Mouse (Mus musculus): ENCODE measurements at regions not wholly inside any gene's neighbourhood (a gene's known extent, or its start where the extent isn't known, plus 50 kb on each side); places are given as distances from the start of the nearest gene placed in this dataset.
"Not testable (repeated sequence)": the region's sequence is repeated elsewhere in the genome, so short reads cannot be mapped to it uniquely, and the experiment has no call there.

- ATAC-seq (replicated peaks; ENCODE audit: low FRiP score) = no peak
These were observed 126.4 kb downstream of the Srek1 start for GRCm38 (mm10) chr13:103648016-103648415.

GRCm38 (mm10) chr13:103646035-103646434, 128.4 kb downstream of the Srek1 start:
- ATAC-seq (replicated peaks; ENCODE audit: low FRiP score) = no peak
- peaks cover 5% of the 10 kb centered on the region; the same call in 1 of the 2 replicates for H3K4me1 ChIP-seq
- no peak overlapping the region for H3K4me2 ChIP-seq
- no peaks in the 10 kb centered on the region for H3K36me3 ChIP-seq
- H3K27ac ChIP-seq = no peak overlapping the region
- WGBS = 41% methylated on average over 4 of the region's 4 CpGs
- H3K9ac ChIP-seq = no peak overlapping the region
- no peaks in the 10 kb centered on the region for H3K27me3 ChIP-seq
- no peak overlapping the region for H3K4me3 ChIP-seq (replicated peaks)
- H3K9me3 ChIP-seq (replicated peaks) = no peaks in the 10 kb centered on the region

More at GRCm38 (mm10) chr13:103648016-103648415, 126.4 kb downstream of the Srek1 start:
- H3K4me2 ChIP-seq = no peak overlapping the region
- no peak overlapping the region for H3K9ac ChIP-seq
- WGBS = 77% methylated on average over 4 of the region's 4 CpGs
- no peak overlapping the region for H3K4me3 ChIP-seq (replicated peaks)
- 0 out of 2 replicates have a peak, but pooled peaks cover 2% of the 10 kb centered on the region for H3K27me3 ChIP-seq
- peaks cover 5% of the 10 kb centered on the region; the same call in 1 of the 2 replicates for H3K4me1 ChIP-seq
- H3K27ac ChIP-seq = no peak overlapping the region
- no peaks in the 10 kb centered on the region for H3K36me3 ChIP-seq
- H3K9me3 ChIP-seq (replicated peaks) = no peaks in the 10 kb centered on the region

- Histone ChIP-seq H3K9me3 (replicated peaks) (no peaks in the 10 kb centered on the region), H3K4me2 (no peak overlapping the region), H3K27me3 (no peaks in the 10 kb centered on the region), H3K27ac (no peak overlapping the region), H3K4me3 (replicated peaks) (no peak overlapping the region), H3K4me1 (peaks cover 5% of the 10 kb centered on the region; the same call in 1 of the 2 replicates), H3K36me3 (no peaks in the 10 kb centered on the region), H3K9ac (no peak overlapping the region)
- peak; percentile 81; the same call in 1 of the 2 replicates for ATAC-seq (replicated peaks; ENCODE audit: low FRiP score)
- WGBS = 54% methylated on average over 6 of the region's 6 CpGs
These were observed 130.2 kb downstream of the Srek1 start for GRCm38 (mm10) chr13:103643993-103644722.

- Histone ChIP-seq H3K9me3 (replicated peaks) (no peaks in the 10 kb centered on the region), H3K36me3 (no peaks in the 10 kb centered on the region), H3K4me1 (peaks cover 5% of the 10 kb centered on the region; the same call in 1 of the 2 replicates), H3K9ac (no peak overlapping the region), H3K4me3 (replicated peaks) (no peak overlapping the region), H3K4me2 (no peak overlapping the region), H3K27ac (no peak overlapping the region), H3K27me3 (no peaks in the 10 kb centered on the region)
- WGBS = 31% methylated on average over 5 of the region's 5 CpGs
- no peak for ATAC-seq (replicated peaks; ENCODE audit: low FRiP score)
These were observed 130.9 kb downstream of the Srek1 start for GRCm38 (mm10) chr13:103643486-103643885.

- Histone ChIP-seq H3K27ac (no peak overlapping the region), H3K9ac (no peak overlapping the region), H3K27me3 (no peaks in the 10 kb centered on the region), H3K9me3 (replicated peaks) (no peaks in the 10 kb centered on the region), H3K4me1 (peaks cover 5% of the 10 kb centered on the region; the same call in 1 of the 2 replicates), H3K36me3 (no peaks in the 10 kb centered on the region), H3K4me3 (replicated peaks) (no peak overlapping the region), H3K4me2 (no peak overlapping the region)
- ATAC-seq (replicated peaks; ENCODE audit: low FRiP score) = no peak
- WGBS = 73% methylated on average over 10 of the region's 10 CpGs
These were observed 131.6 kb downstream of the Srek1 start for GRCm38 (mm10) chr13:103642542-103643375.

GRCm38 (mm10) chr13:103638038-103638437, 136.4 kb downstream of the Srek1 start:
- Histone ChIP-seq H3K9me3 (replicated peaks) (no peaks in the 10 kb centered on the region), H3K4me2 (no peak overlapping the region), H3K9ac (no peak overlapping the region), H3K27me3 (no peaks in the 10 kb centered on the region), H3K4me1 (no peaks in the 10 kb centered on the region), H3K4me3 (replicated peaks) (no peak overlapping the region), H3K36me3 (no peaks in the 10 kb centered on the region), H3K27ac (no peak overlapping the region)
- no peak for ATAC-seq (replicated peaks; ENCODE audit: low FRiP score)

- no peaks in the 10 kb centered on the region for H3K9me3 ChIP-seq (replicated peaks)
- ATAC-seq (replicated peaks; ENCODE audit: low FRiP score) = no peak
- no peaks in the 10 kb centered on the region for H3K36me3 ChIP-seq
- no peak overlapping the region for H3K4me3 ChIP-seq (replicated peaks)
- no peak overlapping the region for H3K4me2 ChIP-seq
- 79% methylated on average over 3 of the region's 3 CpGs for WGBS
- no peaks in the 10 kb centered on the region for H3K4me1 ChIP-seq
- no peak overlapping the region for H3K27ac ChIP-seq
- H3K9ac ChIP-seq = no peak overlapping the region
- no peaks in the 10 kb centered on the region for H3K27me3 ChIP-seq
These were observed 137.0 kb downstream of the Srek1 start for GRCm38 (mm10) chr13:103637414-103637813.

- Histone ChIP-seq H3K4me3 (replicated peaks) (no peak overlapping the region), H3K9ac (no peak overlapping the region), H3K27ac (no peak overlapping the region), H3K27me3 (no peaks in the 10 kb centered on the region), H3K4me1 (no peaks in the 10 kb centered on the region), H3K36me3 (no peaks in the 10 kb centered on the region), H3K4me2 (no peak overlapping the region), H3K9me3 (replicated peaks) (no peaks in the 10 kb centered on the region)
- ATAC-seq (replicated peaks; ENCODE audit: low FRiP score) = no peak
- 81% methylated on average over 2 of the region's 2 CpGs for WGBS
These were observed 137.8 kb downstream of the Srek1 start for GRCm38 (mm10) chr13:103636595-103636994.

- Histone ChIP-seq H3K27me3 (peaks cover 31% of the 10 kb centered on the region), H3K36me3 (no peaks in the 10 kb centered on the region), H3K4me2 (no peak overlapping the region), H3K9me3 (replicated peaks) (no peaks in the 10 kb centered on the region), H3K4me1 (peaks cover 3% of the 10 kb centered on the region; the same call in 1 of the 2 replicates), H3K27ac (no peak overlapping the region), H3K4me3 (replicated peaks) (no peak overlapping the region), H3K9ac (no peak overlapping the region)
- 76% methylated on average over 2 of the region's 2 CpGs for WGBS
- ATAC-seq (replicated peaks; ENCODE audit: low FRiP score) = no peak
These were observed 150.6 kb downstream of the Srek1 start for GRCm38 (mm10) chr13:103623810-103624209.

GRCm38 (mm10) chr13:103623319-103623718, 151.1 kb downstream of the Srek1 start:
- Histone ChIP-seq H3K4me3 (replicated peaks) (no peak overlapping the region), H3K9me3 (replicated peaks) (no peaks in the 10 kb centered on the region)

GRCm38 (mm10) chr13:103622324-103622723, 152.1 kb downstream of the Srek1 start:
- no peak overlapping the region for H3K27ac ChIP-seq
- peaks cover 31% of the 10 kb centered on the region for H3K27me3 ChIP-seq
- no peaks in the 10 kb centered on the region for H3K36me3 ChIP-seq
- H3K4me3 ChIP-seq (replicated peaks) = no peak overlapping the region
- H3K9ac ChIP-seq = no peak overlapping the region
- WGBS = 12% methylated on average over 5 of the region's 5 CpGs
- no peaks in the 10 kb centered on the region for H3K9me3 ChIP-seq (replicated peaks)
- H3K4me2 ChIP-seq = no peak overlapping the region
- ATAC-seq (replicated peaks; ENCODE audit: low FRiP score) = peak; percentile 85
- peaks cover 3% of the 10 kb centered on the region; the same call in 1 of the 2 replicates for H3K4me1 ChIP-seq

More at GRCm38 (mm10) chr13:103623319-103623718, 151.1 kb downstream of the Srek1 start:
- Histone ChIP-seq H3K27me3 (peaks cover 31% of the 10 kb centered on the region), H3K36me3 (no peaks in the 10 kb centered on the region), H3K9ac (no peak overlapping the region), H3K4me1 (peaks cover 3% of the 10 kb centered on the region; the same call in 1 of the 2 replicates), H3K27ac (no peak overlapping the region), H3K4me2 (no peak overlapping the region)
- 81% methylated on average over 6 of the region's 6 CpGs for WGBS
- no peak for ATAC-seq (replicated peaks; ENCODE audit: low FRiP score)

- H3K27me3 ChIP-seq = peaks cover 31% of the 10 kb centered on the region
- 85% methylated on average over 5 of the region's 5 CpGs for WGBS
- not testable (repeated sequence) for ATAC-seq (replicated peaks; ENCODE audit: low FRiP score)
These were observed 153.4 kb downstream of the Srek1 start for GRCm38 (mm10) chr13:103620958-103621357.

More at GRCm38 (mm10) chr13:103620958-103621357, 153.4 kb downstream of the Srek1 start:
- H3K4me2 ChIP-seq; H3K9me3 ChIP-seq (replicated peaks); H3K4me3 ChIP-seq (replicated peaks); H3K27ac ChIP-seq; H3K4me1 ChIP-seq; H3K9ac ChIP-seq; H3K36me3 ChIP-seq: not testable (repeated sequence)
